Mouse (Mus musculus) cerebellum, adult 9-11 months (tissue): ENCODE measurements around the gene Mansc4.

Experiments
- DNase-seq: peaks from one replicate; pipeline ENCODE4 v3.0.0; 2022

Mansc4 gene

DNA sequence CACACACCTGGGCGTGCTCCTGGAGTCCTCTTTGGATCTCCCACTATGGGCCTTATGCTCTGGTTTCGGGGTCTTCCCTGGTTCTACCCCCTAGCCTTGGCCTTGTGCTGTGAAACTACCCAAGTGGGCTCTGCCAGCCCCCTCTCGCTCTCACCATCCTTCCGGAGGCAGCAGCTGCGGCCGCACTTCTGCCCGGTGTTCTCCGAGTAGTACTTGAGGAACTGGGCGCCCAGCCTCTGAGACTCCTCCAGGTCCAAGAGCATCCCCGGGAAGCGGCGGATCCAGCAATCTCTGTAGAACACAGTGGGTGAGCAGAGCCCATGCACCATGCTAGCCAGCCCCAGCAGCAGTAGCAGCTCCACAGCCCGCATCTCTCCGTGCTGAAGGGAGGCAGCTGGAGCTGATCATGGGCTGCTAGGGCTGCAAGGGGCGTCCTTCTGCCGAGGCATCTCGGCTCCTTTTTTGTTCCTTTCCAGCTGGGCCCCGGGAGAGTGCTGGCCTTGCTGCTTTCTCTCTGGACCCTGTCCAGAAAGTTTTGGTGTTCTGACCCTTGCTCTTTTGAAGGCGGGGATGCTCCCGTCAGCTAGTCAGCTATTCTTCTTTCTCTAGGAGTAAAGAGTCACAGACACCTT is at the start of gene Mansc4:
Mansc4 (minus strand) TSS at position 439 of the 632 bp plus-strand sequence.
- no peak for DNase-seq

DNA sequence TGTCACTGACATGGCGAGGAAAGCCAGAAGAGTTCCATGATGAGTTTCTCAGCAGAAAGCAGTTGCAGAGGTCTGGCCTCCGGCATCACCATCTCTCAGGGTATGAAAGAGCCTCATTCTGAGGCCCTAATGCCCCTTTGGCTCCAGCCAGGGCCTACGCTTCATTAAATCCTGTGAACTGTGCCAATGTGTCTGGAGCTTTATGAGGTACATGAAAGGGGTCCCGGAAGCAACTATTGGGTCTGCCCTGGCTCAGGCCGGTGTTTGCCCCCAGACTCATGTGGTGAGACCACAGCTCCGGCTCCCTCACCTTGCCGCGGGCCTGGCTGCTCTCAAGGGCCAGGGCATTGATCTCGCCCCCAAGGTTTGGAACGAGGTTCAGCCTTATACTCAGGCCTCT is 40.4 kb upstream of the Mansc4 start:
- DNase-seq, result no peak

DNA sequence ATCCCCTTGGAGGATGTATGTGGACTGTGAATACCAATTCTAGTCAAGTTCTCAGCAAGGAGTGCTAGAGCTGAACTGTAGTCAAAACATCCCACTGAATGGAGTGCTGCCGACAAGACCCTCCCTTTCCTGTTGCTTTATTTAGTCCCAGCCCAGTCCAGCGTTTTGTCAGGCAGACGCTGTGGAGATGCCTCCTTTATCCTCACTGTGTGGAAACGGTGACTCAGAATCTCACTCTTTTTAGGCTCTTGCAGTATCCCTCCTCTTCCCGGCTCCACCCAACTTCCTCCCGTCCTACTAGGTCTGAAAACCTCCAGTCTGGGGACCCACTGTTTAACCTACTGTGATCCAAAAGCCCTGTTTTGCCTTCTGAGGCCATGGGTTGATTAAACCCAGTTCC is 34.5 kb upstream of the Mansc4 start:
- no peak for DNase-seq

DNA sequence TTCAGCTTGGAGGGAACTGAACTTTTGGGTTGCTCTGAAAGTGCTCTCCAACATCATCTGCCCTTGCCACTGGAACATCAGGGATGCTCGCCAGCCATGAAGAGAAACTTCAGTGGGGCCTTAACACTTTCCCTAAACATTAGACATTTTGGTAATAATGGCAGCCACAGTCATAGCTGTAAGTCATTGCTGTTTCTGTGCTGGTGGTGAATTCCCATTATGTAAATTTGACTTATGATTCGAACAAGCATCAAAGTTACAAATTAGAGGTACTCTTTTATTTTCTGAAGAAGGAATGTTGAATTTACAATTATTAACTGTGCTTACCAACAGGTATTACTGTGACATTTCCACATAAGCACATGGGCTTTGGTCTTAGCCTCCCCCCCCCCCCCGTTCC is 31.4 kb upstream of the Mansc4 start:
- no peak for DNase-seq

DNA sequence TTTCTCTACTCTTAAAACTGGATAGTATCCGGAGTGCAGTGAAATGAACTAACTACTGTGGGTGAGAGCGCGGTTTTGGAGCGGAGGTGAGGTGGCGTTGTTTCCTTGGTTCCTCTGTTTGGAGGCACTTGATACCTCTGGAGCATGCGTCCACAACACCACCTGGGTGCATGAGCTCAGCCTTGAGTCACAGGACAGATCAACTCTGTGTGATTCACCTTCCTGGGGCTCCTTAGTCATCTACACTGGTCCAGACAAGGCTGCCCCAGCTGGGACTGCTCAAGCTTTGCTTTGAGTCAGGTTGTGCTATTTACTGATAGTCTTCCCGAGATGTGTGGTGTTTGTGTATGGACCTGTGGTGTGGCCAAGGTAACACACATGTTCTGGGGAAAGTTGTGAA is 30.9 kb upstream of the Mansc4 start:
- DNase-seq, result no peak

DNA sequence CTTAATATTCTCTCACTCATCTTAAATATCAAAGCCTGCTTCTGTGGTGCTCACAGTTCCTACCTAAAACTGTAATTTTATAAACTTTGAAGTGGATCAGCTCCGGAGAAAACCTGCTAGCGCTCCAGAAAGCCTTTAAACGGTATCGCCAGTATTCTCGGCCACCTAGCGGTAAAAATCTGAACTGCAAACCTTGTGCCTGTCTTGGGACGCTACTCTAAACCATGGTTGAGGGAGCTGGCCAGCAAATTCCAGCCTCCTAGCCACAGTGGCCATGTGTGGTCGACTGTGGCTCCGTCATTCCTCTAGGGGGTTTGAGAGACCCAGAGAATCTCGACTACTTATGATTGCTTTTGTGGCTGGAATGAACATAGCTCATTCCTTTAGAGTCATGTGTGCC is 29.7 kb upstream of the Mansc4 start:
- peak; percentile 64 for DNase-seq

DNA sequence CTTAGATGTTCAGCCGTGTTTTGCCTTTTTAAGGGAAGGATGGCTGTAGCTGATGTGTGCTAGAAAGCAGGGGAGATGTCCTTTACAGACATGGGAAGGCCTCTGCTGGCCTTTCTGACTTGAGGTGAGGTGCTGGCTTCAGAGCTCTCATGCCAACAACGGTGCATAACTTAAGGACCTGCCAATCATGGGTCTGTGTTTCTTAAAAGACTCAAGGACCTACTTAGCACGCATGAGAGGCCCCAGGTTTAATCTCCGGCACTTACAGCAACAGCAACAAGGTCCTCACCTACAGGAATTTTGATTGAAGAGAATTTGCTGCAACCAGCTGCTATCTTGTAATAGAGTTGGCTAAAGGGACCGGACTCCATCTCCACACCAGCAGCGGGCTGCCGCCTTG is 22.5 kb upstream of the Mansc4 start:
- no peak for DNase-seq

DNA sequence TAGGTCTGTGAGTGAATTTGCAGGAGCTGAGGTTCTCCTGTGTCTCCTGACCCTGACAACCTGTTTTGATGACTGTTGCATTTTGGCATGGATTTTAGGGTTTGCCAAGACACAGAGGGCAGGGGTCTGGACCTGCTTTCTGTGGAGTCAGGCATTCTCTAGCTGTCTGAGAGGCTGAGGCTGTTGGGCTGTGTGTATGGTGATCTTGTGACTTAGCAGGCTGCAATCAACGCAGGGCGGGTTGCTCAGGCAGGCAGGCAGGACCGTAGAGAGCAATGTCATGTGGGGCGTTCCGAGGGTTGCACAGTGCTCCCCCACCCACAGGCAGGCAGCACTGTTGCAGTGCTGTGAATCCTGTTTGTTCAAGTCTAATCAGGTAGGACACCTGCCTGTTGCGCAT is 19.9 kb upstream of the Mansc4 start:
- DNase-seq, result no peak

DNA sequence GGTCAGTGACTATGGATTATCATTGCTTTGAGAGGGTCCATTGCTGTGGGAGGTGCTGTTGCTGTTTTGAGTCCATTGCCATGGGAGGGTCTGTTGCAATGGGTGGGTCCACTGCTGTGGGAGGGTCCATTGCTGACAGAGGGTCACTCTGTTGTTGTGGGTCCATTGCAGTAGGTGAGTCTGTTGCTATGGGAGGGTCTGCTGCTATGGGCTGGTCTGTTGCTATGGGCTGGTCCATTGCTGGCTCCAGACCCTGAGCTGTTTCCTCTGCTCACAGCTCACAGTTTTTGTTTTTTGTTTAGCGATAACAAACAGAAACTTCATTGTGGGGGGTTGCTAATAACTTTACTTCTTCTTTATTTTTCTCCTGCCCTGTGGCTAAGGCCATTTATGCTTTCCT is 18.7 kb upstream of the Mansc4 start:
- DNase-seq, result no peak

DNA sequence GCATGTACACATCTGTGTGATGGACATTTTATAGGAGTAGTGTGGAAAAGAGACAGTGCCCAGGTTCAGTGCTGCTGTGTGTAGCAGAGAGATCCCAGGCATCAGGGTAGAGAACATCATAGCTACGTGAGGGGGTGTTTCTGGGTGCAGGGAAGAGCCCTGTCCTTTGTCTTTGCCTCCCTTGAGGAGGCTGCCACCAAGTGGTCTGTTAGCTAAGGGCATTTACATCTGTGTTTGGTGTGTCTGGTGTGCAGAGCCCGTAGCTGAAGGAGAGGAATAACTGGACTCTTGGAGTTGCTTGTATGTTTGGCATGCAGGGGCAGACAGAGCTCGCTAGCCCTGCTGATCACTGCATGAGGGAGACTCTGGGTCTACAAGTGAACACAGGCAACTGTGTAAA is 15.5 kb upstream of the Mansc4 start:
- no peak for DNase-seq

DNA sequence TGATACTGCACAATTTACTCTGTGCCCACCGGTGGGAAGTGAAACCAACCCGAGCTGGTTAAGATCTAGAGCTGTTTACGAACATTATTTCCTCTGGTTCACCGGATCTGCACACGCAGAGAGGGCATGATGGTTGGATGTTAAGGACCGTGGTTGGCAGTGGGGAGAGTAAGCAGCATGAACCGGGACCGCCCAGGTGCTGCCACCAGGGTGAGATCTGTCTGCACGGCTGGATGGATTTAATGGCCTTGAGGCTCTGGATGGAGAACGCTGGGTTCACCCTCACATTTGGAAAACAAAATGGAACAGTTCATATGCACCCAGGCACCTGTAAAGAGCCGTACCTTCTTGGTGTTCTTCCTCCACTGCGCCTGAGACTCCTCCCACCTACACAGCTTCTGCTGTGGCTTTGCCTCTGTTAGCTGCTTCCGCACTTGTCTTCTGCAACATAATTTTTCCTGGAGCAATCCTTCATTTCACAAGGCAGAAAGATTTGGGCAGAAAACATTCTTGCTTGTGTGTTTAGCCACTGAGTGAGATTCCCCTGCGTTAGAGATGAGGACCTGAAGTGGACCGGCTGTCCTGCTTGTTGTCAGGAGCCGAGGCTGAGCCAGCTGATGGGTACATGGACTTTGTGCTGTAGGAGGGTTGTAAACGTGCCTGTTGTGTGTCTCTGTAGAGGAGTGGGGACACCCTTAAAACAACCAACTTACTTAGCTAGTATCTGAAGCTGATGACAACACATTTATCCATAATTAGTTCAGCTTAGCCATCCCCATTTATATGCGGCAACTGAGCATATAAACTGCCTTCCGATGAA is 12.8 kb upstream of the Mansc4 start:
- no peak for DNase-seq

DNA sequence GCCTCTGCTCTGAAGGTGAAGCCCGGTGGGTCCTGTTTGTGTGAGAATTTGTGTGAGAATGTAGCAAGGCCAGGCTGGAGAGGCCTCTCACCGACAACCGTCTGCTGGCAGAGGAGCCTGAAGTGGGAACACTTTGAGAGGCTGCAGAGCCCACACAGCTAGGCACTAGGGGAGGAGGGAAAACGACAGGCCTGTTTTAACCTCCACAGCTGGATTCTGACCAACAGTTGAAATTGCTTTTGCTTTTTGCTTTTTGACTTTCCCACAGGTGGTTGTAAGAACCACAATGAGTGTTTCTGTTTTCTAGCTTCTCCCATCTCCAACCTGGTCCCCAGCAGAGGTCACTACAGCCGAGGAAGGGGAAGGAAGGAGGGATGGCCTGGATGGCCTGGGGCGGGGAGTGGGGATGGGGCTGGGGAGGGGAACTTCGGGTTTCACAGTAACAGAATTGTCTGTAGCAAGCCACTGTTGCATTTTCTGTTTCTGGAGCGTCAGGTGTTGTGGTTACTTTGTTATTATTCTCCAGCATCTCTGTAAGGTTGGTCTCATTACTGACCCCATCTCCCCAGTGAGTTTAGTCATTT is 10.6 kb upstream of the Mansc4 start:
- DNase-seq, result no peak

DNA sequence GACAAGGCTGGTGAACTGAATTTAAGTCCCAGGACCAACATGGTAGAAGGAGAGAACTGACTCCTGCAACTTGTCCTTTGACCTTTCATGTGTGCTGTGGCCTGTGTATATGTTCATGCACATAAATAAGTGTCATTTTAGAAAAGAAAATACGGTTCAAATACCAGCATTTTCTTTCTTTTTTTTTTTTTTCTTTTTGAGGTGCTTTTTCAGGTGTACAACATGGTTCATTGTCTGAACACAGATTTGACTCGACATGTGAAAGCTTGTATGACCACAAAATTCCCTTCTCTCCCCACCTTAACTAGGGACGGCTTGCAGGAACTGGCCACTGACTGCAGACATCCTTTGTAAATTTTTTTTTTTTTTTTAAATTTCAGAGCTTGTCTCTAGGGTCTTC is 10.1 kb upstream of the Mansc4 start:
- DNase-seq, result no peak

DNA sequence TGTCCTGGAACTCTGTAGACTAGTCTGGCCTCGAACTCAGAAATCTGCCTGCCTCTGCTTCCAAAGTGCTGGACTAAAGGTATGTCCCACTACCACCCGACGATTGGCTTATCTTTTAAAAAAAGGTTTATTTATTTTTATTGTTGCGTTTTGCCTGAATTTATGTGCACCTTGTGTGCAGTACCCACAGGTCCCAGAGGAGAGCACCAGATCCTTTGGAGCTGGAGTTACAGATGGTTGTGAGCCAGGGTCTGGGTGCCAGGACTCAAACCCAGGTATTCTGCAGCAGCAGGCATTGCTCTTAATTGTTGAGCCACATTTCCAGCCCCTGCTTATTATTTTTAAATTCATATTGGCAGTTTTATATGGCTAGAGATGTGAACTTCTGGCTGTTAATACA is 9.3 kb upstream of the Mansc4 start:
- DNase-seq, result no peak

DNA sequence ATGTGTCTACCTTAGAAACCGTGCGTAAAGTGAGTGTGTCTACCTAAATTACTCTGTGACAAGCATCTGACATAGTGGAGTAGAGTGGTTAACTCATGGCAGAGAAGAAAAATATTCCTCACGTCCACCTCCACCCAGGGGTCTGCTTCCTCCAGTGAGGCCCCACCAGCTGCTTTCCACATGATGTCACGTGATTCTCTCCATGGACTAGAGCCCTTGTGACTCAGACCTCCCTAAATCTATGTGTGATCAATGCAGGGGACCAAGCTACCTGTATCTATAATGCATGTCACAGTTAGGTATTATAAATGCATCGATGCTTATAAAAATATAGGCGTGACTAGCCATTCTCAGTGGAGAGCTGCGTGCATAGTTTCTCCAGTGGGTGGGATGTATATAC is 7.9 kb upstream of the Mansc4 start:
- DNase-seq, result no peak

DNA sequence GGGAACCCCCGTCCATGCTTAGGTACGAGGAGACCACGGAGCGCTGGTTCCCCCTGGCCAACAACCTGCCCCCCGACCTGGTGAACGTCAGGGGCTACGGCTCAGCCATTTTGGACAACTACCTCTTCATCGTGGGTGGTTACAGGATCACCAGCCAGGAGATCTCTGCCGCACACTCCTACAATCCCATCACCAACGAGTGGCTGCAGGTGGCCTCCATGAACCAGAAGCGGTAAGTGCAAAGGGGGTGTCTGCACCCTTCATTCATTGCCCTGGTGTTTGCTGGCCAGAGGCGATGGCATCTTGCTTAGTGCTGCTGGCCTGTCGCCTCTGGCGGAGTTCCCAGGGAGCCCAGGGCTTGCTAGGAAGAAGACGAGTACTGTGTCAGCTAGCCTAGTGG is 5.3 kb upstream of the Mansc4 start:
- DNase-seq, result peak; percentile 75

DNA sequence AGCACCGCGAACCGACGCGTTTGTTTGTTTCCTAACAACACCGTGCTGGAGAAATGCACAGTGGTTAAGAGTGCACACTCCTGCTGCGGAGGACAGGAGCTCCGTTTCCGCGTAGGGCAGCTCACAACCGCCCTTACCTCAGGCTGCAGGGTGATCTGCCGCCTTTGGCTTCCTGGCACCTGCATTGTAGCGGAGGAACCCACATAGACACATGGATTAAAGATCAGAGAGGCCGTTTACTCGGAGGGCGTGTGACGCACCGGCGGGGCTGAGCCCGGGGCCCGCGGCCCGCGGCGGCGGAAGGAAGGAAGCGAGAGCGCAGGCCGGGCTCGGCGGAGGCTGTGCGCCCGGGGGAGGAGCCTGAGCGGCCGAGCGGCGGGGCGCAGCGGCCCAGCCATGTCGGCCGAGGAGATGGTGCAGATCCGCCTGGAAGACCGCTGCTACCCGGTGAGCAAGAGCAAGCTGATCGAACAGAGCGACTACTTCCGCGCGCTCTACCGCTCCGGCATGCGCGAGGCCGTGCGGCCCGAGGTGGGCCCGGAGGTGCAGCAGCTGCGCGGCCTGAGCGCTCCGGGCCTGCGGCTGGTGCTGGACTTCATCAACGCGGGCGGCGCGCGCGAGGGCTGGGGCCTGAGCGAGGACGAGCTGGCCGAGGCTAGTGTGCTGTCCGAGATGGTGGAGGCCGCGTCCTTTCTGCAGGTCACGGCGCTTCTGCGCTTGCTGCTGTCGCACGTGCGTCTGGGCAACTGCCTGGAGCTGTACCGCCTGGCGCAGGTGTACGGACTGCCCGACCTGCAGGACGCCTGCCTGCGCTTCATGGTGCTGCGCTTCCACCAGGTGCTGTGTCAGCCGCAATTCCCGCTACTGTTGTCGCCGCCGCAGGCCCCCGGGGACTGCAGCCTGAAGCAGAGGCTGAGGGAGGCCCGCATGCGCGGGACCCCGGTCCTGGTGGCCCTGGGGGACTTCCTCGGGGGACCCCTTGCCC is 4.6 kb upstream of the Mansc4 start, which contains the start of gene Klhl42:
Klhl42 (plus strand) TSS at position 244 of the 985 bp plus-strand sequence.
- peak; percentile 80 for DNase-seq

DNA sequence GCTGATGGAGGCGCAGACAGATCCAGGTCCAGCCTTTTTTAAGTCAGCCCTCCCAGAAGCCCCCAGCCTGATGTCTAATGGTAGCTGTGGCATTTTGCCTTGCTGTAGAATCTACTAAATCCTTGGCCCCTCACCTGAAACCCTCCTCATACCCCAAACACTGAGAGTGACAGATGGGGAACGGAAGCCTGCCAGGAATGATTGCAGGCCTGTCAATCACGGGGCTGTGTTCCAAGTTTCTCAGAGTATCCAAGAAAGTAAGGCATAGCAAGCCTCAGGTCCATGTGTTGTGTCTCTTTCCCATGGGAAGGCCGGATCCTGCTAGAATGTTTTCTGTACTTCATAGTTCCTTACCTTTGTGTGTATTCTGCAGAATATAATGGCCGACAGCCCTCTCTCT is 3.4 kb upstream of the Mansc4 start:
- DNase-seq, result peak; percentile 38

DNA sequence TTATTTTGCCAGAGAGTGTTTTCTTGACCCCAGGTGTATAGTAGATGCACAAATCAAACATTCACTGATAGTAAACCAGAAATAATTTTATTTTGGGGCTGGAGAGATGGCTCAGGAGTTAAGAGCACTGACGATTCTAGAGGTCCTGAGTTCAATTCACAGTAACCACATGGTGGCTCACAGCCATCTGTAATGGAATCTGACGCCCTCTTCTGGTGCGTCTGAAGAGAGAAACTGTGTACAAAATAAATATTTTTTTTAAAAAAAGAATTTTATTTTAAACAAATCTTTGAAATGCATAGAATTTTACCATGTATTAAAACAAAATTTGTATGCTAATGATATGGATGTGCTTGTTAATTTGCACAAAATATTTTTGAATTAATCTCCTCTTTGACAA is 1.7 kb upstream of the Mansc4 start:
- DNase-seq, result no peak

DNA sequence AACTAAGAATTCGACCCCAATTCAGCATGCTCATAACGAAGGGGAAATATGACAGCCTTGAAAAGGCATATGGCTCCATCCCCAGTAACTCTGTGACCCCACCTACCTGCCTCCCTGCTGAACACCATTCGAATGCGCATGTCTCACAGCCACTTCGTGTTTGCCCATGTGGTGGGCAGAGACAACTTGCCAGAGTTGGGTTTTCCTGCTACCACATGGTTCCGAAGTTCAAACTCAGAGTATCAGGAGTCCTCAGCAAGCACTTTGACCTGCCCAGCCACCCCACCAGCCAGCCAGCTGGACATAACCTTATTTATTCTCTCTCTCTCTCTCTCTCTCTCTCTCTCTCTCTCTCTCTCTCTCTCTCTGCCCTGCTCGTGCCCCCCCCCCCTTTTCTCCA is 904 bp upstream of the Mansc4 start:
- no peak for DNase-seq

DNA sequence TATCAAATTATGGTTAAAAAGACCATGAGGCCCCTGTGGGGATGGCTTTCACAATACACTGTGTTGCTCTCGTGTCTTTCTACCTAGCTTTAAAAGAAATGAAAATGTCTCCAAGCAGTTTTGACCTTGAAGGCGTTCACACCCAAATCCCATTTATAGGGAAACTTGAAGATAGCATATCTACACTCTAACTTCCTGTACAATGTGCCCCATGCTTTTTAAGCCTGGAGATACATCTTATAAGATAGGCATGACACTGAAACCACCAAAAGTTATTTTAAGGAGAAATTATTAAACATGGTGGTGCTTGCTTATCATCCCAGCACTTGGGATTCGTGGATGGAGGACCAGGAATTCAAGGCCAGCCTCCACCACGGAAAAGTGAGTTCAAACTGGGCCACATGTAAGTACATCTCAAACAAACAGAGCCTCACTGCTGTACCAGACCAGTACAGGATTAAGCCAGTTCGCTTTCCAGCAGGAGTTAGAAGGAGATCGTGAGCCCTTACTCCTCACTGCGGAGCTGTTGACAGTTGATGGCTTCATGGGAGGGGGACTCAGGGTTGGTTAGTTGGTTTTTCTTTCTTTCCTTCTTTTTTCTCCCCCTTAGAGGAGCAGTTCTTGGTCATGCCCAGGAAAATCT is 1.3 kb downstream of the Mansc4 start:
- no peak for DNase-seq

DNA sequence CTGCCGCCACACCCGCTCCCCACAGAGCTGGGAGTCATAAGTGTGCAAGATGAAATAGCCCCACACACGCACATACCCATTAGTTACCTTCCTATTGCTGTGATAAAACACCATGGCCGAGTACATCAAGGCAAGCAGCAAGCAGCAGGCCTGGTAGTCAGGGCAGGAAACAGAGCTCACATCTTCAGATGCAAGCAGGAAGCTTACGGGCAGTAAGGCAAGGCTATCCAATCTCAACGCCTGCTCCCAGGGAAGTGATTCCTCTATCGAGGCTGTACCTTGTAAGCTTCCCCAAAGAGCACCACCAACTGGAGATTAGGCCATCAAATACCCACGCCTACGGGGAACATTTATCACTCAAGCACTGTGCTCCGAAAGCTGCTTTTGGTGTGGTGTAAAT is 6.9 kb downstream of the Mansc4 start:
- DNase-seq, result no peak

DNA sequence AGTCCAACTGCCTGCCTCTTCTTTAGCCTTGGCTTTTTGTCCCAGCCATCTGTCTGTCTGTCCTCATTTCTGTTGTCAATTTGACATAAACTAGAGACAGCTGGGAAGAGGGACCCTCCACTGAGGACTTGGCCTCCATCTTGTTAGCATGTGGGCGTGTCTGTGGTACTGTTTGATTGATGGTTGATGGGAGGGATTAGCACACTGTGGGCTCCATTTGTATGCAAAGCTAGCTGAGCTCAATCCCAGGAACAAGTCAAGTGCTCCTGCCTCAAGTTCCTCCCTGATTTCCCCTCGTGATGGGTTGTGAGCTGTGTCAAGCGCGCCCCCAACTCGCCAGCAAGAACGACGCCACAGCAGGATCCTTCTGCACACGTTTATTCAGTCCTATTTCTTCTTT is 10.0 kb downstream of the Mansc4 start:
- no peak for DNase-seq
